Mouse (Mus musculus) fat pad, adult 2 months (tissue): ENCODE results near the gene Ykt6.

Experiments used
- DNase-seq: peaks from one replicate; pipeline ENCODE4 v3.0.0-alpha.2; 2011; ENCODE audit warnings: low read depth, low spot score; ENCODE audit errors: extremely low read depth

Gene Ykt6

GRCm38 (mm10) chr11:5948546-5949250, 6.8 kb upstream of the Ykt6 start:
- DNase-seq: no peak

- DNase-seq: no peak
Measured at GRCm38 (mm10) chr11:5949586-5950352, 5.7 kb upstream of the Ykt6 start, which contains the start of gene Gck. Gck (minus strand) TSS chr11:5950081.

GRCm38 (mm10) chr11:5952501-5952900, 3.0 kb upstream of the Ykt6 start:
- DNase-seq: peak; percentile 28

GRCm38 (mm10) chr11:5953130-5953765, 2.2 kb upstream of the Ykt6 start:
- DNase-seq: no peak

GRCm38 (mm10) chr11:5954435-5954834, 1.1 kb upstream of the Ykt6 start:
- no peak for DNase-seq

GRCm38 (mm10) chr11:5954965-5955504, 458 bp upstream of the Ykt6 start:
- no peak for DNase-seq

- no peak for DNase-seq
Measured at GRCm38 (mm10) chr11:5960051-5960450, 4.6 kb downstream of the Ykt6 start.

- DNase-seq: no peak
Measured at GRCm38 (mm10) chr11:5965865-5966264, 10.4 kb downstream of the Ykt6 start.

GRCm38 (mm10) chr11:5966751-5967150, 11.3 kb downstream of the Ykt6 start:
- DNase-seq: no peak

GRCm38 (mm10) chr11:5968223-5968622, 12.7 kb downstream of the Ykt6 start:
- no peak for DNase-seq

- no peak for DNase-seq
Measured at GRCm38 (mm10) chr11:5971202-5971601, 15.7 kb downstream of the Ykt6 start.

- no peak for DNase-seq
Measured at GRCm38 (mm10) chr11:5973151-5973550, 17.7 kb downstream of the Ykt6 start.

- DNase-seq: no peak
Measured at GRCm38 (mm10) chr11:5974053-5974452, 18.6 kb downstream of the Ykt6 start.

- DNase-seq: no peak
Measured at GRCm38 (mm10) chr11:5975068-5975467, 19.6 kb downstream of the Ykt6 start.

- no peak for DNase-seq
Measured at GRCm38 (mm10) chr11:5976106-5976505, 20.6 kb downstream of the Ykt6 start.

- no peak for DNase-seq
Measured at GRCm38 (mm10) chr11:5979088-5979487, 23.6 kb downstream of the Ykt6 start.

- DNase-seq: no peak
Measured at GRCm38 (mm10) chr11:5980108-5980507, 24.6 kb downstream of the Ykt6 start.

- no peak for DNase-seq
Measured at GRCm38 (mm10) chr11:5980561-5980960, 25.1 kb downstream of the Ykt6 start.

- no peak for DNase-seq
Measured at GRCm38 (mm10) chr11:5981323-5981722, 25.8 kb downstream of the Ykt6 start.

- DNase-seq: no peak
Measured at GRCm38 (mm10) chr11:5983629-5984028, 28.1 kb downstream of the Ykt6 start.

GRCm38 (mm10) chr11:5988126-5988525, 32.6 kb downstream of the Ykt6 start:
- no peak for DNase-seq
